Mouse (Mus musculus) kidney, embryonic 14.5 days (tissue): ENCODE results near the gene Tectb. TPM values are rescaled to one million over a fixed set of nuclear protein-coding genes. Genes with fewer than 3 reads are reported as not detected.
A peak's percentile ranks its signal among the peaks of the same experiment; 100 is the strongest.
"Not testable (repeated sequence)": the region's sequence is repeated elsewhere in the genome, so short reads cannot be mapped to it uniquely, and the experiment has no call there.

Source experiments
- ATAC-seq: fragments of 200-750 bp; cut with Nextera tagmentation; 2 replicates; pipeline ENCODE4 v1.8.0; 2017; ENCODE audit warnings: moderate number of reproducible peaks, mild to moderate bottlenecking, moderate TSS enrichment, moderate library complexity; ENCODE audit not compliant: low FRiP score, low TSS enrichment
- H3K27ac ChIP-seq: fragments of 300-500 bp; sonication (generic); 2 replicates; pipeline ENCODE4 v1.5.1; 2014; ENCODE audit warnings: low read depth, mild to moderate bottlenecking, low read length, moderate library complexity, mixed read lengths
- H3K27me3 ChIP-seq: fragments of 300-500 bp; sonication (generic); 2 replicates; pipeline ENCODE4 v1.6.1; 2014; ENCODE audit warnings: mild to moderate bottlenecking, low read length; ENCODE audit not compliant: control insufficient read depth, insufficient read depth
- H3K36me3 ChIP-seq: fragments of 300-500 bp; sonication (generic); 2 replicates; pipeline ENCODE4 v1.6.1; 2014; ENCODE audit warnings: low read length, mixed read lengths; ENCODE audit not compliant: control insufficient read depth, insufficient read depth
- H3K4me1 ChIP-seq: fragments of 300-500 bp; sonication (generic); 2 replicates; pipeline ENCODE4 v1.6.1; 2014; ENCODE audit warnings: low read length, mixed read lengths; ENCODE audit not compliant: control insufficient read depth, insufficient read depth
- H3K4me2 ChIP-seq: fragments of 300-500 bp; sonication (generic); replicated peaks from 2 replicates; pipeline ENCODE4 v1.6.1; 2014; ENCODE audit warnings: low read depth, mild to moderate bottlenecking, low read length
- H3K4me3 ChIP-seq: fragments of 300-500 bp; sonication (generic); 2 replicates; pipeline ENCODE4 v1.5.1; 2014; ENCODE audit warnings: mild to moderate bottlenecking, low read length
- H3K9ac ChIP-seq: fragments of 300-500 bp; sonication (generic); 2 replicates; pipeline ENCODE4 v1.6.1; 2014; ENCODE audit warnings: low read depth, mild to moderate bottlenecking, low read length, moderate library complexity
- H3K9me3 ChIP-seq: fragments of 300-500 bp; sonication (generic); 2 replicates; pipeline ENCODE4 v1.6.1; 2016; ENCODE audit warnings: low read length; ENCODE audit not compliant: control insufficient read depth
- WGBS: fragments of 180-500 bp; shearing (Covaris S2); extraction: QIAGEN DNeasy Blood & Tissue Kit; methylation state at CpG from one replicate; pipeline ENCODE4 v1.1.7; 2014; 5-methylcytosine and 5-hydroxymethylcytosine counted together
- polyA plus RNA-seq: library from polyadenylated mRNA; unstranded; fragments of >200 nt; fragmentation: Nextera tagmentation; extraction: Ambion mirVana; gene quantifications from 2 replicates; pipeline ENCODE4 v1.2.1, GENCODE M21; 2014

The Tectb gene
- polyA plus RNA-seq, 1 experiment from 2014 or later = not detected

GRCm38 (mm10) chr19:55143391-55144300 lies 36.9 kb upstream of the Tectb start:
- peak; percentile 35; the same call in 1 of the 2 replicates for ATAC-seq
- 48% methylated on average over 11 of the region's 11 CpGs for WGBS
- Histone ChIP-seq H3K27me3 (no peaks in the 10 kb centered on the region), H3K27ac (0 out of 2 replicates have a peak overlapping the region, but pooled peaks have one; percentile 17), H3K4me3 (no peak overlapping the region), H3K4me1 (peaks cover 3% of the 10 kb centered on the region; the same call in 1 of the 2 replicates), H3K36me3 (no peaks in the 10 kb centered on the region), H3K4me2 (no peak overlapping the region), H3K9me3 (no peaks in the 10 kb centered on the region), H3K9ac (no peak overlapping the region)

- no peak overlapping the region for H3K4me2 ChIP-seq
- no peak overlapping the region for H3K4me3 ChIP-seq
- ATAC-seq = no peak
- 74% methylated on average over 5 of the region's 5 CpGs for WGBS
- no peaks in the 10 kb centered on the region for H3K27me3 ChIP-seq
- H3K36me3 ChIP-seq = no peaks in the 10 kb centered on the region
- no peaks in the 10 kb centered on the region for H3K9me3 ChIP-seq
- H3K9ac ChIP-seq = no peak overlapping the region
- no peak overlapping the region for H3K27ac ChIP-seq
- H3K4me1 ChIP-seq = peaks cover 3% of the 10 kb centered on the region; the same call in 1 of the 2 replicates
Observed at GRCm38 (mm10) chr19:55144691-55145090, 35.8 kb upstream of the Tectb start.

- no peak overlapping the region for H3K9ac ChIP-seq
- 0 out of 2 replicates have a peak, but pooled peaks have one; percentile 29 for ATAC-seq
- H3K4me3 ChIP-seq = no peak overlapping the region
- no peak overlapping the region for H3K4me2 ChIP-seq
- peaks cover 3% of the 10 kb centered on the region; the same call in 1 of the 2 replicates for H3K4me1 ChIP-seq
- 76% methylated on average over 2 of the region's 2 CpGs for WGBS
- no peaks in the 10 kb centered on the region for H3K9me3 ChIP-seq
- H3K27me3 ChIP-seq = no peaks in the 10 kb centered on the region
- no peak overlapping the region for H3K27ac ChIP-seq
- H3K36me3 ChIP-seq = no peaks in the 10 kb centered on the region
Observed at GRCm38 (mm10) chr19:55145136-55145535, 35.4 kb upstream of the Tectb start.

DNA sequence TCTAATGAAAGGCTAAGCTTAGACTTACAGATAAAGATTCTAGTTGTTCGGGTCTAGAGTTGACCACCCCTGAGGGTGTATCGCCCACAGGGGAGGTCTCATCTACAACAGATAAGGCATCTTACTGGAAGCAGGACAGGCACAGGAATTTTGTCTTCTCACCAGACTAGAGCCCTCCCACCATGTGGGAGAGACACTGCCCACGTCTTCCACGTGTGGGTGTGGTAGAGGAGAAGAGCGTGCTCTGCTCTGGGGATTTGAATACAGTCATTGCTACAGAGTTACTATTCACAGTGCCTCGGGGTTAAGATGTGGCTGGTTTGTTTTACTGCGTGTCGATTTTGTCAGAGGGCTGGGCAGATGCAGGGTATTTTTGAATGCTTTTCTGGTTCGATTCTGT lies 33.0 kb upstream of the Tectb start:
- Histone ChIP-seq H3K4me2 (no peak overlapping the region), H3K36me3 (no peaks in the 10 kb centered on the region), H3K27me3 (no peaks in the 10 kb centered on the region), H3K4me1 (peaks cover 3% of the 10 kb centered on the region; the same call in 1 of the 2 replicates), H3K27ac (no peak overlapping the region), H3K9me3 (no peaks in the 10 kb centered on the region), H3K9ac (no peak overlapping the region), H3K4me3 (no peak overlapping the region)
- no peak for ATAC-seq
- 60% methylated on average over 9 of the region's 9 CpGs for WGBS

DNA sequence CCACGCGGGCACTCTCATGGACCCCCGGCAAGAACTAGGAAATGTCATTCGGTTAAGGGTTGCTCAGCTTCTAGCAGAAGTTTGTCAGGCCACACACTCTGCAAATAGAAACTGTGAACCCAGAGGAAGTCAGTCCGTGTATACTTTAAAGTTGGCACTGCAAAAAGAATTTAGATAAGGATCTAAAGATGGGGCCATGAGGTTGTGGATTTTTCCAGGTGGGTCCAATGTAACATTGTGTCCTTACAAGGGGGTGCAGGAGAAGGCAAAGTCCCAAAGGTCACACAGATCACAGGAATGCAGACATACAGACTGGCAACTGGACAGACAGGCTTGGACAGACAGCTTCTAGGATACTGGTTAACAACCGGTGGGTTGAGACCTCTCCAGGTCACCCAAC lies 32.4 kb upstream of the Tectb start:
- Histone ChIP-seq H3K4me1 (peaks cover 3% of the 10 kb centered on the region; the same call in 1 of the 2 replicates), H3K9me3 (no peaks in the 10 kb centered on the region), H3K36me3 (no peaks in the 10 kb centered on the region), H3K4me2 (no peak overlapping the region), H3K9ac (no peak overlapping the region), H3K27ac (no peak overlapping the region), H3K27me3 (no peaks in the 10 kb centered on the region), H3K4me3 (no peak overlapping the region)
- no peak for ATAC-seq
- 76% methylated on average over 6 of the region's 6 CpGs for WGBS

DNA sequence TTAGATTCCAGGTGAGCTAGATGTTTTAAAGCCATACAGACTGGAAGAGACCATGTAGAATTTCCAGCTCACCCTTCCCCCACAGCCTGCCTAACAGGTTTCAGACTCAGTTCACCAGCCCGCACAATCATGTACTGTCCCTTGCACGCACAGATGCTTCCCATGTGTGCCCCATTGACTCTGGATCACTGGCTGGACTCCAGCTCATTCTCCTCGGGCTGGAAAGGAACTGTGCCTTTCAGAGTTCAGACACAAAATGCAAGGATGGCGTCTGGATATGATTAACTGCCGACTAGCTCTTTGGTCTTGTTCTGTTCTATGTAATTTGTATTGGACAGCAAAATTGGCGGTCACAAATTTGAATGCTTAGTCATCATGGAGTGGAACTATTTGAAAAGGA lies 30.9 kb upstream of the Tectb start:
- Histone ChIP-seq H3K4me1 (0 out of 2 replicates have a peak, but pooled peaks cover 3% of the 10 kb centered on the region), H3K27me3 (no peaks in the 10 kb centered on the region), H3K4me2 (no peak overlapping the region), H3K9me3 (no peaks in the 10 kb centered on the region), H3K9ac (no peak overlapping the region), H3K36me3 (no peaks in the 10 kb centered on the region), H3K27ac (no peak overlapping the region), H3K4me3 (no peak overlapping the region)
- 71% methylated on average over 6 of the region's 6 CpGs for WGBS
- ATAC-seq = no peak

DNA sequence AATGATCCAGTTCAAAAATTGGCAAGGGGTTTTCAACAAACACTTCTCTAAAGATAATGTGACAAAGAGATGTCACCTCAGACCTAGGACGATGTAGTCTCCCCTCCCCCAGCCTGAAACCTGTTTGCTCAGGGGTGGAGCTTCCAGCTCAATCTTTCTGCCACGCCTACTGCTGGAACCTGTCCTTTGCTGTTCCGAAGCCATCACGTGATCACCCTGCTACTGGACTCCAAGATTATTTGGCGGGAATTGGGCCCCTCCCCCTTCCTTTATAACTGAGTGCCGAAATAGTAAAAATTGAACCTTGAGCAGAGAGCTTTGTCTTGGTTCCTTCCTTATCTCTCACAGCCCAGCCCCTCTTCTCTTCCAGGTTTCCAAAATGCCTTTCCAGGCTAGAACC lies 28.3 kb upstream of the Tectb start:
- not testable (repeated sequence) for H3K9me3 ChIP-seq, H3K4me2 ChIP-seq, H3K4me1 ChIP-seq, H3K27me3 ChIP-seq, ATAC-seq, H3K9ac ChIP-seq, H3K27ac ChIP-seq, H3K4me3 ChIP-seq, H3K36me3 ChIP-seq
- 71% methylated on average over 5 of the region's 6 CpGs for WGBS

DNA sequence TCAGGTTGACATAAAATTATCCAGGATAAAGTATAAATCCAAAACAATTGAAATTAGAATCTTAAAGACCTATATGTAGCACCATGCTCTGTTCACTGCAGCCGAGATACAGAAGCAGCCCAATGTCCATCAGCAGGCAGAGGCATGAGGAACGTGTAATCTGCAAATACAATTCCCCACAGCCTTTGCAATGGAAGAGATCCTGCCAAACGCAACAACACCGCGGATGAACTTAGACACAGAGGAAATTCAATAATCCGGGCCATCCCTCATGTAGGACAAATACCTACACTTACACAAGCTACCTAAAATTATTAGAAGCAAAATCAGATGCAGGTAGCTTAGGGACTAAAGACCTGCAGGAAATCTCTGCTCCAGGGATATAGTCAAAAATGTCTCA lies 27.6 kb upstream of the Tectb start:
- no peak overlapping the region for H3K4me2 ChIP-seq
- no peak for ATAC-seq
- no peaks in the 10 kb centered on the region for H3K9me3 ChIP-seq
- H3K27me3 ChIP-seq = no peaks in the 10 kb centered on the region
- peaks cover 2% of the 10 kb centered on the region; the same call in 1 of the 2 replicates for H3K4me1 ChIP-seq
- H3K9ac ChIP-seq = no peak overlapping the region
- H3K36me3 ChIP-seq = no peaks in the 10 kb centered on the region
- 92% methylated on average over 6 of the region's 6 CpGs for WGBS
- no peak overlapping the region for H3K27ac ChIP-seq
- H3K4me3 ChIP-seq = no peak overlapping the region

DNA sequence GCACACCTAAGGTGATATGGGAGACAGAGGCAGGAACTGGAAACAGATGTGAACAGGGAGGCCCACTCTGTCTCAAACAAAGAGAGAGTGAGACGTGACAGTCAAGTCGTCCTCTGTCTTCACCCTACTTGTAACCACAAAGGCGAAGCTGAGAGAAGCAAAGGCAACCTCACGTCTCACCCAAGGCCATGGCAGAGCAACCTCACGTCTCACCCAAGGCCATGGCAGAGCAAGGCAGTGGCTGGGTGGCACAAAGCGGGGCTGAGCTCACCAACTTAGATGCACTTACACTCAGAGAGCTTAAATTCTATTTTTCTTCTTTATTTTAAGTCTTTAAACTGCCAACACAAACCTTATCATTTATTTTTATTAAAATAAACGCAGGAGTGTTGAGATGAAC lies 23.5 kb upstream of the Tectb start:
- Histone ChIP-seq H3K27ac (no peak overlapping the region), H3K9me3 (no peaks in the 10 kb centered on the region), H3K4me2 (no peak overlapping the region), H3K36me3 (no peaks in the 10 kb centered on the region), H3K27me3 (no peaks in the 10 kb centered on the region), H3K4me1 (peaks cover 2% of the 10 kb centered on the region; the same call in 1 of the 2 replicates), H3K9ac (no peak overlapping the region), H3K4me3 (no peak overlapping the region)
- WGBS = 85% methylated on average over 7 of the region's 7 CpGs
- no peak for ATAC-seq
